In the genomic region with DNA sequence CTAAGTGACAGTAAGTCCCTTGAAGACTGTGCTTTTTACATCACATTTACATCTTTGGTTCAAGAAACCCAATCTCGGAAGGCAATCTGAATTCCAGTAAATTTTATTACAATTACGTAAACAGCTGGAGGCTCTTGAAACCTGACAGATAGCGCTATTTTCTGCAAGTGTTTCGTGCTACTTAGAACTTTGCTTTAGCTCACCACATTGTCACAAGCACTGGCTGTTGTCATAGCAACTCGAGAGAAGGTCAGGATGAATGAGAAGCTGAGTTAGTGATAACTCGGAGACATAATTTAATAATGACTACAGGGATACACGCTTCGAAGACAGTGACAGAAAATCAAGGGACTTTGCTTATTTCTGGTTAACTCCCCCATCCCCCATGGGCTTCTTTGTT, we compare ENCODE assay signal across 19 mouse cellular contexts.
A peak's percentile ranks its signal among the peaks of the same experiment; 100 is the strongest.
DNase-seq lines count a peak whose midpoint lies in the region; ATAC-seq and TF ChIP-seq lines count a peak whose summit lies in the region.
"Had no signal": no experiment of that assay in that cellular context is flagged by ENCODE, and none has a peak within 500 bp of the region (broad histone marks: within the 10 kb centered on the region; RNA-seq: fewer than 3 reads in every experiment).

No protein-coding gene starts in this region.

- H3K4me1 ChIP-seq in hindbrain, postnatal 0 days (ENCODE audit: insufficient read depth, low read length), result 0 out of 2 replicates have a peak, but pooled peaks cover 4% of the 10 kb centered on the region
- no peaks in the 10 kb centered on the region for H3K4me1 ChIP-seq in hindbrain, embryonic 12.5 days
- H3K4me1 ChIP-seq: heart, embryonic 12.5 days; limb, embryonic 10.5 days; liver, embryonic 12.5 days; lung, embryonic 15.5 days; neural tube, embryonic 15.5 days had no signal

- WGBS in hindbrain, postnatal 0 days, result 44% methylated on average over 8 of the region's 8 CpGs
- 74% methylated on average over 8 of the region's 8 CpGs for WGBS in hindbrain, embryonic 12.5 days

- H3K4me2 ChIP-seq in hindbrain, postnatal 0 days (ENCODE audit: low read depth, low read length), result no peak overlapping the region
- no peak overlapping the region for H3K4me2 ChIP-seq in hindbrain, embryonic 12.5 days (replicated peaks)
- H3K4me2 ChIP-seq: heart, embryonic 12.5 days; liver, embryonic 12.5 days; lung, embryonic 15.5 days; neural tube, embryonic 15.5 days had no signal

- H3K27me3 ChIP-seq in hindbrain, postnatal 0 days (ENCODE audit: insufficient read depth, low read length), result no peaks in the 10 kb centered on the region
- no peaks in the 10 kb centered on the region for H3K27me3 ChIP-seq in hindbrain, embryonic 12.5 days
- H3K27me3 ChIP-seq: heart, embryonic 12.5 days; liver, embryonic 12.5 days; lung, embryonic 15.5 days; neural tube, embryonic 15.5 days had no signal

- peak; percentile 64 for DNase-seq in hindbrain, postnatal 0 days (ENCODE audit: low spot score)
- peak; percentile 20 for DNase-seq in right cerebral cortex, adult 18-20 months
- DNase-seq in right cerebral cortex, postnatal 25 days, result no peak
- DNase-seq in left cerebral cortex, postnatal 14 days (ENCODE audit: low spot score in 2 of 2), result peak; percentile 13 to 70
- no peak for DNase-seq in natural killer cell, adult 2 months (ENCODE audit: low spot score in 2 of 2)
- DNase-seq in kidney, adult 11 months, result no peak
- DNase-seq: adrenal gland, postnatal 10 days; cerebellum, postnatal 10 days; embryo, embryonic 11 days; heart, postnatal 36 days; kidney, adult 2 months; kidney, postnatal 36 days; thymus, adult 2 months had no signal

- no peak overlapping the region for H3K9ac ChIP-seq in hindbrain, postnatal 0 days (replicated peaks; ENCODE audit: low read length)
- H3K9ac ChIP-seq in hindbrain, embryonic 12.5 days, result no peak overlapping the region
- H3K9ac ChIP-seq: heart, embryonic 12.5 days; liver, embryonic 12.5 days; lung, embryonic 15.5 days; neural tube, embryonic 15.5 days had no signal

- TF ChIP-seq CTCF in hindbrain, postnatal 0 days (IDR thresholded peaks at IDR 0.05; ENCODE audit: low read depth), result no peak

- no peak overlapping the region for H3K4me3 ChIP-seq in hindbrain, postnatal 0 days (ENCODE audit: low read length)
- H3K4me3 ChIP-seq in hindbrain, embryonic 12.5 days, result no peak overlapping the region
- H3K4me3 ChIP-seq: heart, embryonic 12.5 days; limb, embryonic 10.5 days; liver, embryonic 12.5 days; lung, embryonic 15.5 days; neural tube, embryonic 15.5 days had no signal

- peak; percentile 32; the same call in 1 of the 2 replicates for ATAC-seq in hindbrain, postnatal 0 days
- no peak for ATAC-seq in hindbrain, embryonic 12.5 days (ENCODE audit: low FRiP score)
- ATAC-seq: liver, embryonic 12.5 days had no signal

- H3K36me3 ChIP-seq in hindbrain, postnatal 0 days (ENCODE audit: insufficient read depth, low read length), result no peaks in the 10 kb centered on the region
- no peaks in the 10 kb centered on the region for H3K36me3 ChIP-seq in hindbrain, embryonic 12.5 days
- H3K36me3 ChIP-seq: heart, embryonic 12.5 days; limb, embryonic 10.5 days; liver, embryonic 12.5 days; lung, embryonic 15.5 days; neural tube, embryonic 15.5 days had no signal

- no peak overlapping the region for H3K27ac ChIP-seq in hindbrain, postnatal 0 days
- H3K27ac ChIP-seq in hindbrain, embryonic 12.5 days, result no peak overlapping the region
- H3K27ac ChIP-seq: limb, embryonic 10.5 days; liver, embryonic 12.5 days; lung, embryonic 15.5 days had no signal

- intact Hi-C loops in left cerebral cortex, postnatal 14 days (cut with DNase I), result no loop called here

- H3K9me3 ChIP-seq in hindbrain, postnatal 0 days (ENCODE audit: low read length), result no peaks in the 10 kb centered on the region
- H3K9me3 ChIP-seq in hindbrain, embryonic 12.5 days (replicated peaks), result no peaks in the 10 kb centered on the region
- H3K9me3 ChIP-seq: heart, embryonic 12.5 days; limb, embryonic 10.5 days; liver, embryonic 12.5 days; lung, embryonic 15.5 days; neural tube, embryonic 15.5 days had no signal

Comparison
In these comparisons a context has a peak if more than half of its experiments do, and no peak if none do; other contexts are left out.
1. DNase-seq: peak in hindbrain, postnatal 0 days (single experiment), right cerebral cortex, adult 18-20 months (single experiment) and left cerebral cortex, postnatal 14 days (2 of 2); none in right cerebral cortex, postnatal 25 days (single experiment), natural killer cell, adult 2 months (0 of 2) and kidney, adult 11 months (single experiment).